Mouse (Mus musculus): ENCODE data around the gene Kcnh2. TPM values are rescaled to one million over a fixed set of nuclear protein-coding genes. Genes with fewer than 3 reads are reported as not detected.

The Kcnh2 gene
- total RNA-seq, 2 experiments from 2014 or later, result 1.8 to 4.2 TPM

GRCm38 (mm10) chr5:24350531-24351250, 713 bp downstream of the Kcnh2 start:
- DNase-seq, result no peak

GRCm38 (mm10) chr5:24350073-24350472, 1.3 kb downstream of the Kcnh2 start:
- no peak for DNase-seq
- intact Hi-C loops (cut with DNase I; ENCODE audit: low total_unique reads), result no loop called here

More at GRCm38 (mm10) chr5:24350531-24351250, 713 bp downstream of the Kcnh2 start:
- intact Hi-C loops (cut with DNase I; ENCODE audit: low total_unique reads), result no loop called here

GRCm38 (mm10) chr5:24348546-24348945, 2.9 kb downstream of the Kcnh2 start:
- no peak for DNase-seq
- intact Hi-C loops (cut with DNase I; ENCODE audit: low total_unique reads), result no loop called here

DNA sequence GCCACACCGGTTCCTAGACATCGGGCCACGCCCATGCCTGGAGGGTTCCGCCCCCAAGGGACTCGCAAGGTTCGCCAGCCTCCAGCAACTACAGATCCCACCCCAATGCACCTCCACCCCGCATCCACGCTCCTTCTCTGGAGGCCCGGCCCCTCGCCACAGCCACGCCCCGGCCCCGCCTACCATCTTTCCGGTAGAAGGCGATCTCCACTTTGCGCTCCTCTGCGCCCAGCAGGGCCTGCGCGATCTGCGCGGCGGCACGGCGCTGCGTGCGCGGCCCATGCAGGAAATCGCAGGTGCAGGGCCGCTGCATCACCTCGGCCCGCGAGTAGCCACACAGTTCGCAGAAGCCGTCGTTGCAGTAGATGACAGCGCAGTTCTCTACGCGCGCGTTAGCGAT, 3.3 kb downstream of the Kcnh2 start:
- peak; percentile 56 for DNase-seq
- intact Hi-C loops (cut with DNase I; ENCODE audit: low total_unique reads), result no loop called here

GRCm38 (mm10) chr5:24347186-24347875, 4.1 kb downstream of the Kcnh2 start:
- intact Hi-C loops (cut with DNase I; ENCODE audit: low total_unique reads), result no loop called here
- no peak for DNase-seq

DNA sequence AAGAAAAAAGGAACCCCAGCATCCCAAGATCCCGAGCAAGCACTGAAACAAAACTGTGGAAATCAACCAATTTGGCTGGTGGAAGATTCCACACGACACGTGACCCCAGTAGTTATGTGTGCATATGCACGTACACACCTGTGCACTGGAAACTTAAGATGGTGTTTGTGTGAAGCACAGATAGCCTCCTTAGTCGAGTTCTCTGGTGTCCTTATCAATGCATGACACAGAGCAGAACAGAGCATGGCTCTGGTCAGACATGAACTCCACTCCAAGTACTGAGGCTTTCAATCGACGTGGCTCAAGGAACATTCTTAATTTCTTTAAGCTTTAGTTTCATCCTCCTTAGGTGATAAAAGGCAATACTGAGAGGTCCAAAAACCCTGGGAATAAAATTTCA, 5.1 kb downstream of the Kcnh2 start:
- intact Hi-C loops (cut with DNase I; ENCODE audit: low total_unique reads), result no loop called here

DNA sequence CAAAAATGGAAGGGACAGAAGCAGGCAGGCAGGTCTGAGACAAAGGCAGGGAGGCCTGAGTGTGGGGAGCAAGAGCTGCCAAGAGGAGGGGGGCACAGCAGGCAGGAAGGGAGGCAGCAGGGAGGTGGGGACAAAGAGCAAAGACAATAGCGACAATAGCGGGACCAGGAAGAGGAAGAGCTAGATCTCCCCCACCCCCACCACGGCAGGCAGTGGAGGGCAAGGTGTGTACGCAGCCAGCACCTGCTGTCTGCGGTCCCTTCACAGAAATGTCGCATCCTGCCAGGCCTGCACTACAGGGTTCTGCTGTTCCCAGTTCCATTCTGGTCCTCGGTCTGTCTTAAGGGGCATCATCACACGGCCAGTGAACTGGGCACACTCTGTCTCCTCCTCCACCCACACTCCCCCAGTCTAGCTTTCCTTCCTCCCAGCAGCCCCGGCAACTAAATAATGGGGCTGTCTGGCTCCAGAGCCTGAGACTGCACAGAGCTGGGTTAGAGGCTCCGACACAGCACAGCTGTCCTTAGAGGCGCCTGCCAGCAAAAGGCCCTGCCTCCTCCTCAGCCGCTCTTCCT, 6.8 kb downstream of the Kcnh2 start:
- intact Hi-C loops (cut with DNase I; ENCODE audit: low total_unique reads), result no loop called here
- DNase-seq, result no peak

More for the DNA sequence above, 5.1 kb downstream of the Kcnh2 start:
- DNase-seq, result no peak

DNA sequence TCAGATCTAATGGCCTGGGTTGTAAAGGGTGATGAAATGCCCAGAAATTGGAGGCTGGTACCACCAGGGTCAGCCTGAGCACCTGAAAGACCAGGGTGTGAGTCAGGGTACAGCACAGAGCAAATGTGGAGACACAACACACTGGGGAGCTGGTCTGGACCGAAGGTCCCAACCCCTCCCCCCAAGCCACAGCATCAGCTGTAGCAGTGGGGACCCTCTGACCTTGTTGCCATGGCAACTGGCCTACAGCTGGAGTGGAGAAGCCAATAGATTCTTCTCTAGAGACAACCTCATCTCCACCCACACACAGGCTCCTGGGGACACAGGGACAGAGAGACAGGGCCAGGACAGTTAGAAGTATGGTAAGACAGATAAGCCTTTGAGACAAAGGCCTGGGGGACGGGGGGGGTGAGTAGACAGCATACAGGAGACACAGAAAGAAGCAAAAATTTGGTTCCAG, 7.4 kb downstream of the Kcnh2 start:
- no peak for DNase-seq
- intact Hi-C loops (cut with DNase I; ENCODE audit: low total_unique reads), result no loop called here

DNA sequence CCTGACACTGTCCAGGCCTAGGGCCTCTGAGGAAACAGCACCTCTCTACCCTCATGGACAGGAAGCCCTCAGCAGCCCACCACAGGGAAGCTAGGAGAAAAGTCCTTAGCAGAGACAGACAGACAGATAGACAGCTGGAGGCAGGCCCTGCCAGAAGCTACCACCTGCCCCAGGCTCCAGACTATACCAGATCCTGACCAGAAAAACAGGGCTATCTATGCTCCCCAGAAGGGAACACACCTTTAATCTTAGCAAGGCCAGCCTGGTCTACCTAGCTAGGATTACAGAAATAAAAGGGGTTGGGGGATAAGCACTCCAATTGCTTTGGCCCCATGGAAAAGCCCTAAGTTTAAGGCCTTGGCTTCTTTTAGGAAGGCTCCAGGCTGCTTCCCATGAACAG, 8.0 kb downstream of the Kcnh2 start:
- intact Hi-C loops (cut with DNase I; ENCODE audit: low total_unique reads), result no loop called here
- DNase-seq, result no peak

GRCm38 (mm10) chr5:24342966-24343365, 8.4 kb downstream of the Kcnh2 start:
- intact Hi-C loops (cut with DNase I; ENCODE audit: low total_unique reads), result no loop called here
- DNase-seq, result no peak

- no peak for DNase-seq
- intact Hi-C loops (cut with DNase I; ENCODE audit: low total_unique reads), result no loop called here
These were observed 9.0 kb downstream of the Kcnh2 start for GRCm38 (mm10) chr5:24342205-24342963.

- no peak for DNase-seq
- intact Hi-C loops (cut with DNase I; ENCODE audit: low total_unique reads), result loop anchor here (2.0 kb wide), 1 partner anchor 21 kb away; no protein-coding TSS in a partner anchor
These were observed 13.6 kb downstream of the Kcnh2 start for GRCm38 (mm10) chr5:24337821-24338220.

DNA sequence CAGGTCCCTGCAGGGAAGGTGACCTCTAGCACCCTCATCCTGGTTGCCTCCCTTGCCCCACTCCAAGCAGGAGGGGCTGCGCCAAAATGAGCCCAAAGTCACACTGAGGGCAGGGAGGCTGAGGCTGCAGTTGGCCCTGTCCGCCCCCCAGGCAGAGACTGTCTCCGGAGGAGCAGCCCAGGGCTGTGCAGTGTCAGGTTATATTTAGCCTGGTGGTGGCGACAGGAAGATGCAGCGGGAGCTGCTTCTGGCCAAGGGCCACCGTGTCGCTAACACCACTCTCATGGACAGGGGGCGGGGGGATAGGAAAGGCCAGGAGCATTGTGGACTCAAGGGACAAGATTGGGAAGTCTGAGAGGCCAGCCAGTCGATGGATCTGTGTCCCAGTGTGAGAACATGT, 14.0 kb downstream of the Kcnh2 start:
- no peak for DNase-seq
- intact Hi-C loops (cut with DNase I; ENCODE audit: low total_unique reads), result loop anchor here (2.0 kb wide), 1 partner anchor 21 kb away; no protein-coding TSS in a partner anchor

DNA sequence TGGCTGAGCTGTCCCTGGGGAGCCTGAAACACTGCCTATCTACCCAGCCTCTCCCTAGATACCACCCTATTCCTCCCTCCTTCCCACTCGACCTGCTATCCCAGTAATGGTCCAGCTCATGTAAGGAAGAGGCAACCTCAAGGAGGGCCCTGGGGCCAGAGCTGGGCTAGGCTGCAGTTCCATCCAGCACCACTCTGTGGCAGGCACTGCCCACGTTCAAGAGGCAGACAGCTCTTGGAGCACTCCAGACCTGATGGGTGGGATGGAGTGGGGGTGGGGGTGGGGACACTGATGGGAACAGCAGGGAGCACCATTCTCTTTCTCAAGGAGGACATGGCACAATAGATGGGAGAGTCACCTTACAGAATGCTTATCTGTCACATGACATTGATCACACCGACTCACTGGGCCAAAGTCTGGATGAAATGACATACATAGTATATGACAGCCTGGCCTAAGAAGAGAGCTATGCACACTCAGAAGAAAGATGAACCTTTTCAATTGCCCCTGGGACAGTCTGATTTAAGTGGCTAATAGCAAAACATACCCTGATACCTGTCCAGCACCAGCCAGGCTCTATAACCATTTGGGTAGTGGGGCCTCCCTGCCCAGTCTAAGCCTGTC, 15.4 kb downstream of the Kcnh2 start:
- intact Hi-C loops (cut with DNase I; ENCODE audit: low total_unique reads), result loop anchor here (2.0 kb wide), 1 partner anchor 23 kb away; no protein-coding TSS in a partner anchor
- peak; percentile 55 for DNase-seq

GRCm38 (mm10) chr5:24334749-24335148, 16.7 kb downstream of the Kcnh2 start:
- intact Hi-C loops (cut with DNase I; ENCODE audit: low total_unique reads), result no loop called here
- no peak for DNase-seq

DNA sequence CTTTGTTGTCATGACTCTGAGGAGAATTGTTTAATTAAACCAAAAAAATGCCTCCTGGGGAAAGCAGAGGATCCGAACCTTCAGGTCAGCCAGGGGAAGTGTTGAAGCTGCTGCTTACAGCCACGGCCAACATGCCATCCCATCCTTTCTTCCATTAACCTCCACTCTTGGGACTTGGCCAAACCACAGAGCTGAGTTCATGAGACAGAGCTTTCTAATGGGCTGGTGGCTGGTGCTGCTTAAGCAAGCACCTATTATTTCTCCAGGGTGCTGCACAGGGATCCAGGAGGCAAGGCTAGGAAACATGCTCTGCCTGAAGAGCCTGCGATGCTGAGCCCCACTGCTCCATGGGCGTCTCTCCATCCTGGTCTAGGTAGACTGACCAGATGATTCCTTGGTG, 19.0 kb downstream of the Kcnh2 start:
- intact Hi-C loops (cut with DNase I; ENCODE audit: low total_unique reads), result no loop called here

GRCm38 (mm10) chr5:24329965-24330298, 21.5 kb downstream of the Kcnh2 start:
- no peak for DNase-seq
- intact Hi-C loops (cut with DNase I; ENCODE audit: low total_unique reads), result no loop called here

More for the DNA sequence above, 19.0 kb downstream of the Kcnh2 start:
- no peak for DNase-seq

DNA sequence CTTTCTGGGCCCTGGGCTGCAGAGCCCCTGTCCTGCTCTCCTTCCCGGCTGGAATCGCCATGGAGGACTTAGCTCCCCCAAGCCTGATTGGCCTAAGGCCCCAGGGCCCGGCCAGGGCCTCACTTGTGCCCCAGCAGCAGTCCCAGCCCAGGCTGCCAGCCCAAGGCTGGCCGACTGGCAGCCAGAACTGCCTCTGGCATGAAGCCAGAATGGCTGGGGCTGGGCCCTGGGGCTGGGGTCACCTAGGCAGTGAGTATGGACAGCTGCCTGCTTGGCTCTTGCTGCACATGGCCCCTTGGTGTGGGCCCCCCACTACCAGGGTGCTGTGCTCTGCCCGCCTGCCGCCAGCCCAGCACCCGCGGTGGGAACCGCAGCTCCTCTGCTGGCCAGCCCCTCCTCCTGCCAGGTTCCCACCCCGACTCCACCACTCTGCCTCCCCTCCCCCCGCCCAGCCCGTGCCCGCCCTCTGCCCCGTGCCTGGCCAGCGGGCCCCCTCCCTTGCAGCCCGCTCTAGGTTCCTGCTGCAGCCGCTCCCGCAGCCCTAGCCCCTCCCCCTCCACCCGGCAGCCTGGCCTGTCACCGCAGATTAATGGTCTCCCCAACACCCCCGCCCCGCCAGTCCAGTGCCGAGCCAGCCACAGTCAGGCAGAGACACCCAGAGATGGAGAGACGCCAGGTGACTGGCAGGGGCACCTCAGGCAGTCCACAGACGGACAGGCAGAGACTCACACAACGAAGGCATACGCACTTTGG, 22.0 kb downstream of the Kcnh2 start:
- DNase-seq, result peak; percentile 87
- intact Hi-C loops (cut with DNase I; ENCODE audit: low total_unique reads), result no loop called here

GRCm38 (mm10) chr5:24328813-24329211, 22.6 kb downstream of the Kcnh2 start:
- intact Hi-C loops (cut with DNase I; ENCODE audit: low total_unique reads), result no loop called here
- no peak for DNase-seq
